Mouse (Mus musculus): ENCODE measurements around the gene Marveld2. TPM values are rescaled to one million over a fixed set of nuclear protein-coding genes. Genes with fewer than 3 reads are reported as not detected.

Gene Marveld2
- 8.5 TPM for polyA plus RNA-seq (2017; shearing (Covaris generic))

GRCm38 (mm10) chr13:100616181-100617087, at the start of gene Marveld2:
Gene Marveld2, minus strand, starts transcription at chr13:100616971.

DNA sequence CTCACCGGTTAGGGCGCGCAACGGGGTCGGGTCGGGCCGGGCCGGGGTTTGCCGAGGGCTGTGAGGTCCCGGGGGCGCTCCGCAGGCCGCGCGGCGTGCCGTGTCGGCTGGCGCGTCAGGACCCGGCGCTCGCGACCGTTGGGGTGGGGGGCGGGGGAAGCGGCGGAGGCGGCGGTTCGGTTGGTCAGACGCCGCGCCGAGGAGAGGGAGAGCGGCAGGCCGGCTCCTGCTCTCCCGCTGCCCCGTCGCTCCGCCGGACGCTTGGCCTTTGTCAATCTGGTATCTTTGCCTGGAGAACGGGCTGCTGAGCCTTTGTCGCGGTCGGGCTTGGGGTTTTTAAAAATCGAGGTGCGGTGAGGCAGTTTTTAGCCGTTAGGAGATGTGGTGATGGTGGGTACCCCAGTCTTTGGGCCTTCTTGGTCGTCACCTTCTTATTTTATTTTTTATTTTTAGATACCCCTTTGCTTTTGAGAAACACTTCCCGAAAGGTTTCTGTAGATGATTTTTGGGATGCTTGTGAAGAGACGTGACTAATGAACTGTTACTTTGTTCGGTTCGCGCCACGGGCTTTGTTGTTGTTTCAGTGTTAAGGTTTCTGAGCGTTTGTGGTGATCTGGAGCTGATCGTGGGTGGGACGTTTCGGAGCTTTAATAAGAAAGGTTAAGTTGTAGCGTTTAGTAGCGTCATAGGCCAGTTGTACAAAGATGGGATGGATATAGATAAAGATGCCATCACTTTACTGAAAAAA, 34.8 kb upstream of the Marveld2 start, which contains the start of gene Taf9:
Gene Taf9, plus strand, starts transcription at position 141 of the 748 bp plus-strand sequence.

GRCm38 (mm10) chr13:100650550-100651438, 34.0 kb upstream of the Marveld2 start, which contains the start of the genes Ak6 and Rad17:
Gene Ak6, plus strand, starts transcription at chr13:100650979.
Gene Rad17, minus strand, starts transcription at chr13:100651051.

DNA sequence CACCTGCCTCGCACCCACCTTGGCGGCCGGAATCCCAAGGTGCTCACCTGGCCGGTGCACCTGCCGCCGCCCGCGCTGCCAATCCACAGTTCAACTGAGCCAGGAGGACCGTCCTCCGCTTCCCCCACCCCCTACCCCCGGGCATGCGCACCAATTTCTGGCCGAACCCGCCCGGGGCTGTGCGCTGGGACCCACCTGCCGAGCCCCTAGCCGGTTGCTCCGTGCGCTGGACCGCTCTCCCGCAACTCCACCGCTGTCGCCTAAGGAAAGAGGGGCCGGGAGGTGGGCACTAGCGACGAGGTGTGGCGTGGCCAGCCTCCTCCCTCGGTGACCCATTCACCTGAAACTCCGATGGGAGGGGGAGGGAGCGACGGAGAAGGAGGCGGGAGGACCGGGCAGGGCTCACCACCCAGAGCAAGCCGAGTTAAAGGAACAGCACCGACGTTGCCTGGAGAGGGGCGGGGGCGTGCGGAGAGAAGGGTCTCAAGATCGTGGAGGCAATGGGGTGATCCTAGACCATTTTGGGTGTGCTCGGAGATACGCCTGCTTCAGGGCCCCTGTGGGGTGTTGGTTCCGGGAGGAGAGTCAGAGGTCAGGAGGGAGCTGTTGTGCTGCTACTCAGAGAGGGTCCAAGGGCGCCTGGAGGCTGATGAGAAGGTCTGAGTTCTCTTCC, 64.3 kb downstream of the Marveld2 start, which contains the start of gene Ocln:
Gene Ocln, minus strand, starts transcription at position 350 of the 673 bp plus-strand sequence.

Other genes starting within 250 kb of the Marveld2 start
- gene Naip1, start 164.1 kb downstream of the Marveld2 start, polyA plus RNA-seq (2017; shearing (Covaris generic)), result not detected
- 36.9 TPM for gene Gtf2h2, start 124.4 kb downstream of the Marveld2 start, polyA plus RNA-seq (2017; shearing (Covaris generic))
- gene Ocln, start 64.3 kb downstream of the Marveld2 start, polyA plus RNA-seq (2017; shearing (Covaris generic)), result not detected
- gene Ak6, start 34.0 kb upstream of the Marveld2 start, polyA plus RNA-seq (2017; shearing (Covaris generic)), result 77.0 TPM
- gene Rad17, start 34.1 kb upstream of the Marveld2 start, polyA plus RNA-seq (2017; shearing (Covaris generic)), result 18.3 TPM
- gene Taf9, start 34.6 kb upstream of the Marveld2 start, polyA plus RNA-seq (2017; shearing (Covaris generic)), result 9.6 TPM
- 14.6 TPM for gene Ccdc125, start 52.7 kb upstream of the Marveld2 start, polyA plus RNA-seq (2017; shearing (Covaris generic))
- gene Cdk7, start 114.0 kb upstream of the Marveld2 start, polyA plus RNA-seq (2017; shearing (Covaris generic)), result 45.3 TPM
- 46.5 TPM for gene Mrps36, start 127.7 kb upstream of the Marveld2 start, polyA plus RNA-seq (2017; shearing (Covaris generic))
- 0.90 TPM for gene Cenph, start 158.9 kb upstream of the Marveld2 start, polyA plus RNA-seq (2017; shearing (Covaris generic))
- gene Ccnb1, start 169.6 kb upstream of the Marveld2 start, polyA plus RNA-seq (2017; shearing (Covaris generic)), result 1.2 TPM
- gene Slc30a5, start 216.5 kb upstream of the Marveld2 start, polyA plus RNA-seq (2017; shearing (Covaris generic)), result 60.0 TPM